In the genomic region with DNA sequence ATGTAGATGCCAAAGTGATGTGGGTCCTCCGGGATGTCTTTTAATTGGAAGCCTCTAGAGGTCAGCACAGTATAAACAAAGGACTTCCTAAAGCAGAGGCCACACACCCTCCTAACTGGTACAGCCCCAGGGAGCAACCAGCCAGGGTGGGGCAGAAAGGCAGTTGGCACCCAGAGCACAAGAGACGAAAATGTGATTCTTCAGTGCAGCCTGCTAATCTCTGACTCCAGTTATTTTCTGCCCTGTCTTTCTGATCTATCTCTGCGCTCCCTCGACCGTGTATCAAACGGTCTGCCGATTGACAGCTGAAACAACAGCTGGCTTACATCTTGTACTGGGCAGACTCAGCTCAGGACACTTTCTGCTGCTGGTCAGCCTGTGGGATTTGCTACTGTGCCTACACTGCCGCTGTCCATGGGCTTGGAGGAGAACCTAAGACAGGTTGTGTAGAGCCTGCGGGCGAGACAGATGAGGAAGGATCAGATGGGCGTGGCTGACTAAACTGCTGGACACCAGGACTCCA, we compare ENCODE assay signal across 8 mouse cellular contexts. TPM values are rescaled to one million over a fixed set of nuclear protein-coding genes. Genes with fewer than 3 reads are reported as not detected.
DNase-seq lines count a peak whose midpoint lies in the region; ATAC-seq and TF ChIP-seq lines count a peak whose summit lies in the region.

No protein-coding gene starts in this region.

- peak overlapping the region; percentile 55 for H3K4me2 ChIP-seq in heart, postnatal 0 days (ENCODE audit: low read depth, low read length)
- H3K4me2 ChIP-seq in lung, embryonic 15.5 days = peak overlapping the region; percentile 52
- peak overlapping the region; percentile 47 for H3K4me2 ChIP-seq in neural tube, embryonic 15.5 days

- 0 out of 2 replicates have a peak, but pooled peaks cover 2% of the 10 kb centered on the region for H3K9me3 ChIP-seq in embryonic facial prominence, embryonic 10.5 days
- peaks cover 2% of the 10 kb centered on the region; the same call in 1 of the 2 replicates for H3K9me3 ChIP-seq in heart, postnatal 0 days (replicated peaks; ENCODE audit: control insufficient read depth, low read length)
- H3K9me3 ChIP-seq in lung, embryonic 15.5 days = no peaks in the 10 kb centered on the region
- H3K9me3 ChIP-seq in neural tube, embryonic 15.5 days (replicated peaks) = no peaks in the 10 kb centered on the region; the same call in 1 of the 2 replicates

- no peaks in the 10 kb centered on the region for H3K36me3 ChIP-seq in embryonic facial prominence, embryonic 10.5 days (replicated peaks)
- H3K36me3 ChIP-seq in heart, postnatal 0 days (replicated peaks; ENCODE audit: control insufficient read depth, insufficient read depth, low read length) = no peaks in the 10 kb centered on the region
- no peaks in the 10 kb centered on the region for H3K36me3 ChIP-seq in lung, embryonic 15.5 days
- 0 out of 2 replicates have a peak, but pooled peaks cover 3% of the 10 kb centered on the region for H3K36me3 ChIP-seq in neural tube, embryonic 15.5 days

- ATAC-seq in heart, postnatal 0 days (ENCODE audit: insufficient read depth, low read depth) = peak; percentile 85
- ATAC-seq in lung, embryonic 15.5 days (ENCODE audit: borderline replicate concordance, extremely low read depth, low FRiP score, low TSS enrichment) = peak; percentile 74; the same call in 1 of the 2 replicates
- peak; percentile 78; the same call in 1 of the 2 replicates for ATAC-seq in neural tube, embryonic 15.5 days (ENCODE audit: low FRiP score)

- H3K4me3 ChIP-seq in embryonic facial prominence, embryonic 10.5 days = peak overlapping the region; percentile 36
- H3K4me3 ChIP-seq in heart, postnatal 0 days (ENCODE audit: low read depth, low read length) = peak overlapping the region; percentile 27
- H3K4me3 ChIP-seq in lung, embryonic 15.5 days = peak overlapping the region; percentile 13; the same call in 1 of the 2 replicates
- H3K4me3 ChIP-seq in neural tube, embryonic 15.5 days (replicated peaks) = no peak overlapping the region; the same call in 1 of the 2 replicates

- H3K9ac ChIP-seq in heart, postnatal 0 days (replicated peaks; ENCODE audit: low read depth, low read length) = no peak overlapping the region
- H3K9ac ChIP-seq in lung, embryonic 15.5 days = no peak overlapping the region
- no peak overlapping the region; the same call in 1 of the 2 replicates for H3K9ac ChIP-seq in neural tube, embryonic 15.5 days (replicated peaks)

- DNase-seq in CD8-positive naive resting alpha-beta T cell, adult 2 months (ENCODE audit: low read depth in 2 of 2, low spot score in 2 of 2) = peak; percentile 59 to 64
- DNase-seq in R1 (ENCODE audit: low read depth, low spot score) = peak; percentile 56
- DNase-seq in embryonic facial prominence, embryonic 10.5 days (ENCODE audit: low spot score) = peak; percentile 30
- peak; percentile 87 for DNase-seq in heart, postnatal 0 days (ENCODE audit: low spot score)
- DNase-seq in kidney, postnatal 14 days = peak; percentile 70
- no peak for DNase-seq in frontal cortex, postnatal 25 days (ENCODE audit: low spot score in 2 of 2)

- H3K4me1 ChIP-seq in embryonic facial prominence, embryonic 10.5 days = peaks cover 25% of the 10 kb centered on the region
- peaks cover 15% of the 10 kb centered on the region; the same call in 1 of the 2 replicates for H3K4me1 ChIP-seq in heart, postnatal 0 days (ENCODE audit: control insufficient read depth, insufficient read depth)
- peaks cover 7% of the 10 kb centered on the region for H3K4me1 ChIP-seq in lung, embryonic 15.5 days
- H3K4me1 ChIP-seq in neural tube, embryonic 15.5 days = peaks cover 27% of the 10 kb centered on the region

- peak; percentile 62 for TF ChIP-seq CTCF in heart, postnatal 0 days (IDR thresholded peaks at IDR 0.05; ENCODE audit: low read depth)

- H3K27ac ChIP-seq in embryonic facial prominence, embryonic 10.5 days (replicated peaks) = no peak overlapping the region
- no peak overlapping the region for H3K27ac ChIP-seq in heart, postnatal 0 days (ENCODE audit: low read depth)
- H3K27ac ChIP-seq in lung, embryonic 15.5 days = no peak overlapping the region
- H3K27ac ChIP-seq in neural tube, embryonic 15.5 days (replicated peaks) = no peak overlapping the region

- H3K27me3 ChIP-seq in embryonic facial prominence, embryonic 10.5 days (replicated peaks; ENCODE audit: low read depth, poor library complexity, severe bottlenecking) = peaks cover 40% of the 10 kb centered on the region
- H3K27me3 ChIP-seq in heart, postnatal 0 days (ENCODE audit: control insufficient read depth, insufficient read depth, low read length) = peaks cover 11% of the 10 kb centered on the region; the same call in 1 of the 2 replicates
- H3K27me3 ChIP-seq in lung, embryonic 15.5 days = peaks cover 44% of the 10 kb centered on the region
- H3K27me3 ChIP-seq in neural tube, embryonic 15.5 days (replicated peaks) = peaks cover 8% of the 10 kb centered on the region; the same call in 1 of the 2 replicates

- no peak for TF ChIP-seq EP300 in heart, postnatal 0 days (IDR thresholded peaks at IDR 0.05; ENCODE audit: low read depth)

- 17% methylated on average over 11 of the region's 11 CpGs for WGBS in embryonic facial prominence, embryonic 10.5 days
- 12% methylated on average over 11 of the region's 11 CpGs for WGBS in heart, postnatal 0 days
- 14% methylated on average over 11 of the region's 11 CpGs for WGBS in lung, embryonic 15.5 days
- WGBS in neural tube, embryonic 15.5 days = 36% methylated on average over 11 of the region's 11 CpGs

RNA-seq across cellular contexts. Expression of a gene that starts 24.0 kb away (rescaled TPM):
- polyA plus RNA-seq in embryonic facial prominence, embryonic 10.5 days (2016; fragmentation: Nextera tagmentation; extraction: Ambion mirVana) = 8.6 and 9.1 TPM in 2 replicates
- total RNA-seq in heart, postnatal 0 days (2014; rRNA removed; ENCODE audit: low replicate concordance) = 5.6 and 15.0 TPM in 2 replicates
- 3.2 and 4.2 TPM in 2 replicates for polyA plus RNA-seq in heart, postnatal 0 days (2015; fragmentation: Nextera tagmentation; extraction: Ambion mirVana)
- 4.2 and 4.3 TPM in 2 replicates for polyA plus RNA-seq in lung, embryonic 15.5 days (2015; fragmentation: Nextera tagmentation; extraction: Ambion mirVana)
- polyA plus RNA-seq in neural tube, embryonic 15.5 days (2015; fragmentation: Nextera tagmentation; extraction: Ambion mirVana) = 62.7 and 75.0 TPM in 2 replicates

Comparison
In these comparisons a context has a peak if more than half of its experiments do, and no peak if none do; other contexts are left out.
1. DNase-seq: peak in CD8-positive naive resting alpha-beta T cell, adult 2 months (2 of 2), R1 (single experiment), embryonic facial prominence, embryonic 10.5 days (single experiment), heart, postnatal 0 days (single experiment) and kidney, postnatal 14 days (single experiment); none in frontal cortex, postnatal 25 days (0 of 2).
2. Peak in every context shown above with its lines, with median percentiles within 50 percentile points of each other: ATAC-seq and H3K4me2 ChIP-seq.